Mouse (Mus musculus): ENCODE data around the gene Cdc6. TPM values are rescaled to one million over a fixed set of nuclear protein-coding genes. Genes with fewer than 3 reads are reported as not detected.

The Cdc6 gene
- polyA plus RNA-seq, 1 experiment from 2014 or later, result 96.3 TPM

DNA sequence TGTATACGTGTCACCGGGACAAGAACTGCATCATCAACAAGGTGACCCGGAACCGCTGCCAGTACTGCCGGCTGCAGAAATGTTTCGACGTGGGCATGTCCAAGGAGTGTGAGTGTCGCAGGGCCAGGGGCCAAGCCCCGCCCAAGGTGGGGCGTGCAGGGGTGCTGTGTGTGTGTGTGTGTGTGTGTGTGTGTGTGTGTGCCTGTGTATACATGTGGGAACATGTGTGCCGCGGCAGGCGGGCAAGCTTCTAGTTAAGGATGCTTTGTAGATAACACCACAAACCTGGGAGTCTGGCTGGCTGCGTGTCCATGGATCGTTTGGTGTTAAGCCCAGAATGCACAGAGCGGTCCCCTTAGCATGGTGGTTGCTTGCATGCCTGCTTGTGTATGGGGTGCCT is 60.5 kb downstream of the Cdc6 start:
- 70% methylated on average over 16 of the region's 16 CpGs for WGBS
- ATAC-seq (replicated peaks; ENCODE audit: low FRiP score), result no peak
- Histone ChIP-seq H3K4me2 (no peak overlapping the region), H3K4me1 (replicated peaks; ENCODE audit: control insufficient read depth, insufficient read depth, low read length) (peaks cover 68% of the 10 kb centered on the region), H3K4me3 (ENCODE audit: low read depth, low read length) (no peak overlapping the region), H3K9ac (ENCODE audit: low read depth, low read length) (no peak overlapping the region), H3K36me3 (ENCODE audit: control insufficient read depth, insufficient read depth, low read length) (peaks cover 19% of the 10 kb centered on the region), H3K27ac (ENCODE audit: low read depth, low read length) (peak overlapping the region; percentile 45; the same call in 1 of the 2 replicates), H3K27me3 (replicated peaks; ENCODE audit: control insufficient read depth, insufficient read depth, low read length) (peaks cover 25% of the 10 kb centered on the region), H3K9me3 (ENCODE audit: control insufficient read depth, low read length) (no peaks in the 10 kb centered on the region)
- DNase-seq (ENCODE audit: low spot score), result no peak

DNA sequence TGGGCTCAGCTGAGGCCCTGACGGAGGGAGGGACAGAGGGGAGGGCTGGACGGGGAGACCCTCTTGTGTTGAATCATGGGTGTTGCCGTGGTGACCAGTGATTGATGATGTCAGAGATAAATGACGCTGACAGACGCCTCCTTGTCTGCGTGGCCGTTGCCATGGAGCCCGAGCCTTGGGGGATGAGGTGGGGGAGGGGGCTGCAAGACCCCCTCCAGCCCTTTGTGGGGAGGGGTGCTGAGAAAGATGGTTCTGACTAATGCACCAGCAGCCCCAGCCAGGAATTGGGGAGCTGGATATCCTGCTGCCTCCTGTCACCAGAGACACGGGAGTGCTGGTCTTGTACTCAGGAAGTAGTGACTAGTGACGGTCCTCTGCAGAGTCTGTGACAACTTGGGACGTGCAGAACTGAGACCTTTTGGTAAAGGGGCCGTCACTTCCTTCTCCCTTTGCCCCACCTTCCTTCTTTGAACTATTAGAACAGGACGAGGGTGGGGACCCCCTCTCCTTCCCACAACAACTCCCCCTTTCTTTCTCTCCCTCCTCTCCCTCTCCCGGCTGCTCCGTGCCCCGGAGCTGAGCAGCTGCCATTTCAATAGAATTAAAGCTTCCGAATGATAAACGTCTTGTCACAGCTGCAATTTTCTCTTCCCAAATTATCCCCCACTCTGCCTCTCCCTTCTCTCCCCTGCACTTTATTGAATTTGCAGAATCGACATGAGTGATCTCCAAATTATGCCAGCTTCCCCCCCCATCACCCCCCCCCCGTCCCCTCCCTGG is 61.3 kb downstream of the Cdc6 start:
- Histone ChIP-seq H3K9ac (ENCODE audit: low read depth, low read length) (no peak overlapping the region), H3K9me3 (ENCODE audit: control insufficient read depth, low read length) (no peaks in the 10 kb centered on the region), H3K36me3 (ENCODE audit: control insufficient read depth, insufficient read depth, low read length) (peaks cover 19% of the 10 kb centered on the region), H3K27me3 (replicated peaks; ENCODE audit: control insufficient read depth, insufficient read depth, low read length) (peaks cover 17% of the 10 kb centered on the region), H3K4me3 (ENCODE audit: low read depth, low read length) (no peak overlapping the region), H3K4me2 (peak overlapping the region; percentile 44), H3K27ac (ENCODE audit: low read depth, low read length) (0 out of 2 replicates have a peak overlapping the region, but pooled peaks have one; percentile 45), H3K4me1 (replicated peaks; ENCODE audit: control insufficient read depth, insufficient read depth, low read length) (peaks cover 60% of the 10 kb centered on the region)
- ATAC-seq (replicated peaks; ENCODE audit: low FRiP score) (no peak), DNase-seq (ENCODE audit: low spot score) (no peak)
- 10% methylated on average over 20 of the region's 20 CpGs for WGBS

- H3K9ac ChIP-seq (ENCODE audit: low read depth, low read length), result 0 out of 2 replicates have a peak overlapping the region, but pooled peaks have one; percentile 8
- peaks cover 19% of the 10 kb centered on the region for H3K36me3 ChIP-seq (ENCODE audit: control insufficient read depth, insufficient read depth, low read length)
- no peaks in the 10 kb centered on the region for H3K9me3 ChIP-seq (ENCODE audit: control insufficient read depth, low read length)
- peak overlapping the region; percentile 33 for H3K4me2 ChIP-seq
- H3K27me3 ChIP-seq (replicated peaks; ENCODE audit: control insufficient read depth, insufficient read depth, low read length), result peaks cover 17% of the 10 kb centered on the region
- DNase-seq (ENCODE audit: low spot score) (no peak), ATAC-seq (replicated peaks; ENCODE audit: low FRiP score) (no peak)
- no peak overlapping the region for H3K4me3 ChIP-seq (ENCODE audit: low read depth, low read length)
- H3K4me1 ChIP-seq (replicated peaks; ENCODE audit: control insufficient read depth, insufficient read depth, low read length), result peaks cover 54% of the 10 kb centered on the region
- 33% methylated on average over 17 of the region's 17 CpGs for WGBS
- peak overlapping the region; percentile 46; the same call in 1 of the 2 replicates for H3K27ac ChIP-seq (ENCODE audit: low read depth, low read length)
Measured at GRCm38 (mm10) chr11:98969496-98969927, 61.9 kb downstream of the Cdc6 start.

DNA sequence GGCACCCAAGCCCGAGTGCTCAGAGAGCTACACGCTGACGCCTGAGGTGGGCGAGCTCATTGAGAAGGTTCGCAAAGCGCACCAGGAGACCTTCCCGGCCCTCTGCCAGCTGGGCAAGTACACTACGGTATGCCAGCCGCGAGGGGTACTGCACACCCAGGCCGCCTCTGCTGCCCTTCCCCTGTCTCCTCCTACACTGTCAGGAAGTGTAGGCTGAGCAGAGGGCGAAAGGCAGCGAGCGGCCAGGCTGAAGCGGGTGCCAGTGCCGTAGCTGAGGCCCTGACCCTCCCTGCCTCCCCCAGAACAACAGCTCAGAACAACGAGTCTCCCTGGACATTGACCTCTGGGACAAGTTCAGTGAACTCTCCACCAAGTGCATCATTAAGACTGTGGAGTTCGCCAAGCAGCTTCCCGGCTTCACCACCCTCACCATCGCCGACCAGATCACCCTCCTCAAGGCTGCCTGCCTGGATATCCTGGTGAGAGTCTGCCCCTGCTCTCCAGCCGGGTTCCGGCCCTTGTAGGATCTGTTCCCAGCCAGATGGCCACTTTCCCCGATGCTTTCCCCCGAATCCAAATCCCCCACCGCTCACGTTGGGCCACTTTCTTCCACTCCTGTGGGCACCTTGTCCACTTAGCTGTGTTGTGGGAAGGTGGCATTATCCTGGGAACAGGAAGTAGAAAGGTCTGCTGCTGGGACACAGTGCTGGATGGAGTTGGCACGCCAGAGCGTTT is 62.8 kb downstream of the Cdc6 start:
- WGBS, result 80% methylated on average over 29 of the region's 29 CpGs
- Histone ChIP-seq H3K4me3 (ENCODE audit: low read depth, low read length) (no peak overlapping the region), H3K36me3 (ENCODE audit: control insufficient read depth, insufficient read depth, low read length) (peaks cover 19% of the 10 kb centered on the region), H3K4me1 (replicated peaks; ENCODE audit: control insufficient read depth, insufficient read depth, low read length) (peaks cover 45% of the 10 kb centered on the region), H3K27ac (ENCODE audit: low read depth, low read length) (no peak overlapping the region), H3K4me2 (no peak overlapping the region), H3K9ac (ENCODE audit: low read depth, low read length) (no peak overlapping the region), H3K9me3 (ENCODE audit: control insufficient read depth, low read length) (no peaks in the 10 kb centered on the region), H3K27me3 (replicated peaks; ENCODE audit: control insufficient read depth, insufficient read depth, low read length) (peaks cover 14% of the 10 kb centered on the region)
- no peak for DNase-seq (ENCODE audit: low spot score)
- no peak for ATAC-seq (replicated peaks; ENCODE audit: low FRiP score)

- Histone ChIP-seq H3K27me3 (replicated peaks; ENCODE audit: control insufficient read depth, insufficient read depth, low read length) (peaks cover 14% of the 10 kb centered on the region), H3K4me2 (no peak overlapping the region), H3K36me3 (ENCODE audit: control insufficient read depth, insufficient read depth, low read length) (peaks cover 19% of the 10 kb centered on the region), H3K27ac (ENCODE audit: low read depth, low read length) (no peak overlapping the region), H3K9ac (ENCODE audit: low read depth, low read length) (no peak overlapping the region), H3K4me1 (replicated peaks; ENCODE audit: control insufficient read depth, insufficient read depth, low read length) (peaks cover 37% of the 10 kb centered on the region), H3K9me3 (ENCODE audit: control insufficient read depth, low read length) (no peaks in the 10 kb centered on the region), H3K4me3 (ENCODE audit: low read depth, low read length) (no peak overlapping the region)
- ATAC-seq (replicated peaks; ENCODE audit: low FRiP score) (no peak), DNase-seq (ENCODE audit: low spot score) (no peak)
- WGBS, result 81% methylated on average over 23 of the region's 23 CpGs
Measured at GRCm38 (mm10) chr11:98971316-98972031, 63.9 kb downstream of the Cdc6 start.

GRCm38 (mm10) chr11:98972215-98972614 is 64.6 kb downstream of the Cdc6 start:
- peaks cover 29% of the 10 kb centered on the region for H3K4me1 ChIP-seq (replicated peaks; ENCODE audit: control insufficient read depth, insufficient read depth, low read length)

GRCm38 (mm10) chr11:98972801-98973360 is 65.3 kb downstream of the Cdc6 start:
- Histone ChIP-seq H3K27me3 (replicated peaks; ENCODE audit: control insufficient read depth, insufficient read depth, low read length) (peaks cover 14% of the 10 kb centered on the region), H3K36me3 (ENCODE audit: control insufficient read depth, insufficient read depth, low read length) (peaks cover 18% of the 10 kb centered on the region), H3K4me2 (no peak overlapping the region), H3K4me1 (replicated peaks; ENCODE audit: control insufficient read depth, insufficient read depth, low read length) (peaks cover 28% of the 10 kb centered on the region), H3K4me3 (ENCODE audit: low read depth, low read length) (no peak overlapping the region), H3K9ac (ENCODE audit: low read depth, low read length) (no peak overlapping the region), H3K27ac (ENCODE audit: low read depth, low read length) (no peak overlapping the region), H3K9me3 (ENCODE audit: control insufficient read depth, low read length) (no peaks in the 10 kb centered on the region)
- ATAC-seq (replicated peaks; ENCODE audit: low FRiP score) (no peak), DNase-seq (ENCODE audit: low spot score) (no peak)
- 82% methylated on average over 9 of the region's 9 CpGs for WGBS

More at GRCm38 (mm10) chr11:98972215-98972614, 64.6 kb downstream of the Cdc6 start:
- 44% methylated on average over 9 of the region's 9 CpGs for WGBS
- Histone ChIP-seq H3K27ac (ENCODE audit: low read depth, low read length) (no peak overlapping the region), H3K4me2 (no peak overlapping the region), H3K36me3 (ENCODE audit: control insufficient read depth, insufficient read depth, low read length) (peaks cover 19% of the 10 kb centered on the region), H3K4me3 (ENCODE audit: low read depth, low read length) (no peak overlapping the region), H3K9ac (ENCODE audit: low read depth, low read length) (no peak overlapping the region), H3K9me3 (ENCODE audit: control insufficient read depth, low read length) (no peaks in the 10 kb centered on the region), H3K27me3 (replicated peaks; ENCODE audit: control insufficient read depth, insufficient read depth, low read length) (peaks cover 14% of the 10 kb centered on the region)
- DNase-seq (ENCODE audit: low spot score), result no peak
- peak; percentile 64; the same call in 1 of the 2 replicates for ATAC-seq (replicated peaks; ENCODE audit: low FRiP score)

Measured in liver, embryonic 11.5 days (tissue).